Mouse (Mus musculus) kidney, postnatal 14 days (tissue): ENCODE results near the gene Jmjd4.

ENCODE experiments used
- DNase-seq: peaks from one replicate; pipeline ENCODE4 v3.0.0; 2022; ENCODE audit warnings: mixed read lengths

Gene Jmjd4

GRCm38 (mm10) chr11:59472326-59472677 is 22.5 kb downstream of the Jmjd4 start, which contains the start of gene Zfp867:
Gene Zfp867, minus strand, starts transcription at chr11:59472474.
- peak; percentile 93 for DNase-seq

DNA sequence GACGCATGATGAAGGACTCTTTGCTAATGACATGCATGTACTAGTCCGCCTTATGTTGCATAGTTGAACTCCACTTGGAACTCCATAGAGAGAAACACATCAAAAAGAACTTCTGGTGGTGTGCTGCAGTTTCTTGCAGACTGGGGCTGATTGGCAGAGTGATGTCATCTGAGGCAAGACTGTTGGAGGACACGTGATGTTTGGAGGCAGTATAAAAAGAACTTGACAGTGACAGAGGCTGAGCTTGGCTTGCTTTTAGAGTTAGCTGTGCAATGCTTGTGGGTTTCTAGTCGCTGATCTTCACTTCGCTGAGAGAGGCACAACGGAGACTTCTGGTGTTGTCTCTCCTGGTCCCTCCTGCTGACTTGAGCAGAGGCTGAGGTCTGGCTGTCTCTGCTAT is 27.4 kb downstream of the Jmjd4 start:
- no peak for DNase-seq

DNA sequence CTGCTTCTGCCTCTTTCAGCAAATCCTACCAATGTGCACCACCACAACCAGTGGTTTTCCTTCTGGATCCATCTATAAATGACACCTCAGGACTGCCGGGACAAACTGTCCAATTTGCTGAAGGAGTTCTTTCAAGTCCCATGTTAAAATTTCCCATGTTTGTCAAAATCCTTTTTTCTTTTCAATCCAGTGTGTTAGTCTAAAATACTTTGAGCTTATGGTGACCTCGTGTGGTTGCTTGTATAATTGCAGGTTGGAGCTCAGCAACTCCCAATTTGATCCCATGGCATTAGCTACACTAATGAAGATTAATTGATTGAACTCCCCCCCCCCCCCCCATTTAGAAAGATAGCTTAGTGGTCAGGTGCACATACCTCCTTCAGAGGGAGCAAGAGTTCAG is 33.4 kb downstream of the Jmjd4 start:
- peak; percentile 64 for DNase-seq

DNA sequence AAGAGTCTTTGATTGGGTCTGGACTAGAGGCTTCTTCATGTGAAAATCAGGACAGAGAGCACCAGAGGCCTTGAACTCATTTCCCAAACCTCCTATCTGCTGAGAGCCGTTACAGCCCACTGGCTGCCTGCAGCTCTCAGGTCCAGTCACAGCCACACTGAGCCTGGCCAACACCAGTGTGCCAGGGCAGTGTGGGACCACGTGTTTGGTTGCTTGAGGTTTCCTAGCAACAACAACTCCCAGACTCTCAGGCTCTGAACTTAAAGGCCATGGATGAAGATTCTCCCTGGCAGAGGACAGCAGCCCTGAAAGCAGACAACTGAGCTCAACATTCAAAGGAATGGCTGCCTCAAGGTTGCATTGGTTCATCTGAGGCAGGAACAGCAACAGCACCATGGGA is 35.8 kb downstream of the Jmjd4 start:
- no peak for DNase-seq

GRCm38 (mm10) chr11:59486222-59486621 is 36.4 kb downstream of the Jmjd4 start:
- no peak for DNase-seq

- DNase-seq: no peak
Measured at GRCm38 (mm10) chr11:59496672-59497310, 46.9 kb downstream of the Jmjd4 start.

GRCm38 (mm10) chr11:59497747-59498146 is 47.9 kb downstream of the Jmjd4 start:
- DNase-seq: no peak

GRCm38 (mm10) chr11:59501978-59502700 is 52.3 kb downstream of the Jmjd4 start:
- no peak for DNase-seq

DNA sequence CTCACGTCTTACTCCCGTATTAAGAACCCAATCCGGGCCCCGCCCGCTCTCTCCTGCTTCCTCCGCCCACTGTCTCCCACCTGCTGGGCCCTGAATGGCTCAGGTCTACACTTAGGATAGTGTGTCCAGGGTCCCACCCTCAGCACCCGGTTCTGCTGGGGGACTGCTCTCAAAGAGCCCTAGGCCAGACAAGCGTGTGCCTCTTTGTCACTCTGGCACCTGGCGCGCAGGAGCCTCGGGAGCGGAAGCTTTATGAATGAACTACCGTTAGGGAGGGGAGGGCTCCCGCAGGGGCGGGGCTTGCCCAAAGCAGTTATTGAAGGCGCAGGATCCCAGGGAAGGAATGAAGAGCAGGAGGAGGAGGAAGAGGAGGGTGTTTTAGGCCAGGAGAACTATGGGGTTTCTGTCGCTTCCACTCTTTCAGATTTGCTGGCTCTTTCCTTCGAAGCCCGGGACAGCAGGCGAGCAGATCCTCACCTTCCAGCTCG is 55.5 kb downstream of the Jmjd4 start:
- DNase-seq: peak; percentile 78

GRCm38 (mm10) chr11:59505839-59506712 is 56.2 kb downstream of the Jmjd4 start:
- peak; percentile 94 for DNase-seq

- no peak for DNase-seq
Measured at GRCm38 (mm10) chr11:59506713-59507074, 56.8 kb downstream of the Jmjd4 start.
